8 mouse cellular contexts compared by ENCODE assay signal in genomic region chr11:98355732-98356299, GRCm38 (mm10). TPM values are rescaled to one million over a fixed set of nuclear protein-coding genes. Genes with fewer than 3 reads are reported as not detected.
DNase-seq lines count a peak whose midpoint lies in the region; ATAC-seq and TF ChIP-seq lines count a peak whose summit lies in the region.

No protein-coding gene starts in this region.

- peak; percentile 60 for ATAC-seq in granulocyte monocyte progenitor cell, adult 5-6 weeks (replicated peaks; ENCODE audit: poor library complexity, severe bottlenecking)
- no peak for ATAC-seq in monocyte, adult 5-6 weeks (replicated peaks; ENCODE audit: insufficient number of reproducible peaks, low FRiP score, low TSS enrichment, poor library complexity, severe bottlenecking)

- no peak for TF ChIP-seq POLR2A in olfactory bulb, adult 2 months (IDR thresholded peaks at IDR 0.05; ENCODE audit: insufficient read depth, low read depth, low read length)

- no peak overlapping the region for H3K27ac ChIP-seq in olfactory bulb, adult 2 months (ENCODE audit: insufficient read depth, low read depth, low read length)

- H3K4me3 ChIP-seq in olfactory bulb, adult 2 months (ENCODE audit: insufficient read depth, low read depth, low read length) = no peak overlapping the region

- 0 out of 2 replicates have a peak, but pooled peaks have one; percentile 40 for TF ChIP-seq CTCF in olfactory bulb, adult 2 months (IDR thresholded peaks at IDR 0.05; ENCODE audit: insufficient read depth, low read depth, low read length)

- 7% methylated on average over 6 of the region's 6 CpGs for WGBS in olfactory bulb, adult 2 months

- peaks cover 21% of the 10 kb centered on the region for H3K4me1 ChIP-seq in olfactory bulb, adult 2 months (ENCODE audit: control insufficient read depth, insufficient read depth, low read length)

- DNase-seq in frontal cortex, adult 2 months (ENCODE audit: extremely low spot score in 1 of 2, low spot score in 1 of 2) = peak; percentile 30 to 85
- no peak for DNase-seq in frontal cortex, postnatal 14 days (ENCODE audit: low spot score in 2 of 2)
- DNase-seq in B cell, adult 2 months = peak; percentile 70 to 72
- peak; percentile 70 for DNase-seq in adipocyte (ENCODE audit: low spot score)
- DNase-seq in layer of hippocampus, adult 9-11 months = peak; percentile 65

RNA-seq across cellular contexts. Expression of gene Stard3, which starts 2.4 kb away (rescaled TPM):
- polyA plus RNA-seq in frontal cortex, adult 2 months (2012; rRNA removed) = 52.3 and 59.1 TPM in 2 replicates
- 18.4 and 24.9 TPM in 2 replicates for total RNA-seq in granulocyte monocyte progenitor cell, adult 5-6 weeks (2014; fragmentation: Nextera tagmentation)
- total RNA-seq in granulocyte monocyte progenitor cell, adult 5-6 weeks (2017) = 18.2 and 27.8 TPM in 2 replicates
- not detected in 2 replicates for polyA plus RNA-seq in olfactory bulb, adult 2 months (2012; ENCODE audit: insufficient read depth, insufficient read length, low replicate concordance, missing spikeins)
- total RNA-seq in monocyte, adult 5-6 weeks (2017) = 29.2 to 57.7 TPM (median 50.9 TPM) in 3 replicates

RNA-seq across cellular contexts. Expression of gene Ppp1r1b, which starts 7.6 kb away (rescaled TPM):
- 104 and 156 TPM in 2 replicates for polyA plus RNA-seq in frontal cortex, adult 2 months (2012; rRNA removed)
- not detected in 2 replicates for total RNA-seq in granulocyte monocyte progenitor cell, adult 5-6 weeks (2014; fragmentation: Nextera tagmentation)
- total RNA-seq in granulocyte monocyte progenitor cell, adult 5-6 weeks (2017) = not detected in 2 replicates
- polyA plus RNA-seq in olfactory bulb, adult 2 months (2012; ENCODE audit: insufficient read depth, insufficient read length, low replicate concordance, missing spikeins) = not detected in 2 replicates
- total RNA-seq in monocyte, adult 5-6 weeks (2017) = not detected in 3 replicates

RNA-seq across cellular contexts. Expression of gene Neurod2, which starts 26.4 kb away (rescaled TPM):
- 33.9 and 34.2 TPM in 2 replicates for polyA plus RNA-seq in frontal cortex, adult 2 months (2012; rRNA removed)
- total RNA-seq in granulocyte monocyte progenitor cell, adult 5-6 weeks (2014; fragmentation: Nextera tagmentation) = not detected in 2 replicates
- not detected in 2 replicates for total RNA-seq in granulocyte monocyte progenitor cell, adult 5-6 weeks (2017)
- polyA plus RNA-seq in olfactory bulb, adult 2 months (2012; ENCODE audit: insufficient read depth, insufficient read length, low replicate concordance, missing spikeins) = not detected in 2 replicates
- not detected in 3 replicates for total RNA-seq in monocyte, adult 5-6 weeks (2017)

RNA-seq across cellular contexts. Expression of gene Tcap, which starts 27.8 kb away (rescaled TPM):
- 9.7 and 14.2 TPM in 2 replicates for polyA plus RNA-seq in frontal cortex, adult 2 months (2012; rRNA removed)
- total RNA-seq in granulocyte monocyte progenitor cell, adult 5-6 weeks (2014; fragmentation: Nextera tagmentation) = not detected in 2 replicates
- total RNA-seq in granulocyte monocyte progenitor cell, adult 5-6 weeks (2017) = not detected in 2 replicates
- polyA plus RNA-seq in olfactory bulb, adult 2 months (2012; ENCODE audit: insufficient read depth, insufficient read length, low replicate concordance, missing spikeins) = not detected in 2 replicates
- 1.6 TPM in 1 of 3 replicates, not detected in the others for total RNA-seq in monocyte, adult 5-6 weeks (2017)

RNA-seq across cellular contexts. Expression of gene Pnmt, which starts 30.4 kb away (rescaled TPM):
- 0.84 and 1.1 TPM in 2 replicates for polyA plus RNA-seq in frontal cortex, adult 2 months (2012; rRNA removed)
- total RNA-seq in granulocyte monocyte progenitor cell, adult 5-6 weeks (2014; fragmentation: Nextera tagmentation) = not detected in 2 replicates
- not detected in 2 replicates for total RNA-seq in granulocyte monocyte progenitor cell, adult 5-6 weeks (2017)
- polyA plus RNA-seq in olfactory bulb, adult 2 months (2012; ENCODE audit: insufficient read depth, insufficient read length, low replicate concordance, missing spikeins) = not detected in 2 replicates
- total RNA-seq in monocyte, adult 5-6 weeks (2017) = not detected in 3 replicates

Comparison
In these comparisons a context has a peak if more than half of its experiments do, and no peak if none do; other contexts are left out.
1. DNase-seq: peak in frontal cortex, adult 2 months (2 of 2), B cell, adult 2 months (2 of 2), adipocyte (single experiment) and layer of hippocampus, adult 9-11 months (single experiment); none in frontal cortex, postnatal 14 days (0 of 2).